Mouse (Mus musculus): ENCODE data around the gene Ppp1r13b.

- TF ChIP-seq CTCF (IDR thresholded peaks at IDR 0.05; ENCODE audit: insufficient read depth, low read length) (no peak), POLR2A (IDR thresholded peaks at IDR 0.05; ENCODE audit: borderline replicate concordance, extremely low read depth, low read depth, low read length) (no peak)
These were observed 91.4 kb downstream of the Ppp1r13b start for GRCm38 (mm10) chr12:111816528-111816927.
